ENCODE assay signal across 9 mouse cellular contexts in genomic region chr11:96003100-96003900, GRCm38 (mm10). TPM values are rescaled to one million over a fixed set of nuclear protein-coding genes. Genes with fewer than 3 reads are reported as not detected.
DNase-seq lines count a peak whose midpoint lies in the region; ATAC-seq and TF ChIP-seq lines count a peak whose summit lies in the region.
"Had no signal": no experiment of that assay in that cellular context is flagged by ENCODE, and none has a peak within 500 bp of the region (broad histone marks: within the 10 kb centered on the region; RNA-seq: fewer than 3 reads in every experiment).

No protein-coding gene starts in this region.

- DNase-seq in kidney, postnatal 36 days, result no peak
- no peak for DNase-seq in limb, embryonic 14.5 days (ENCODE audit: low spot score)
- peak; percentile 71 for DNase-seq in retina, postnatal 1 day
- no peak for DNase-seq in B cell, adult 2 months
- DNase-seq in adrenal gland, adult (ENCODE audit: inconsistent age in 2 of 2, low spot score in 1 of 2), result no peak
- DNase-seq in layer of hippocampus, adult 9-11 months, result no peak
- DNase-seq: cerebellum, postnatal 36 days had no signal

- no peak for ATAC-seq in kidney, embryonic 16.5 days (ENCODE audit: low FRiP score, low TSS enrichment)
- ATAC-seq in forebrain, embryonic 12.5 days (ENCODE audit: low FRiP score), result no peak
- no peak for ATAC-seq in limb, embryonic 14.5 days (ENCODE audit: low FRiP score, low read depth)

- H3K9ac ChIP-seq in kidney, embryonic 16.5 days (replicated peaks; ENCODE audit: low read length), result peak overlapping the region; percentile 65
- H3K9ac ChIP-seq in forebrain, embryonic 12.5 days, result peak overlapping the region; percentile 94
- peak overlapping the region; percentile 95 for H3K9ac ChIP-seq in limb, embryonic 14.5 days (ENCODE audit: low read depth, low read length, severe bottlenecking)

- H3K4me2 ChIP-seq in kidney, embryonic 16.5 days (replicated peaks; ENCODE audit: low read depth, low read length), result peak overlapping the region; percentile 98
- H3K4me2 ChIP-seq in forebrain, embryonic 12.5 days, result peak overlapping the region; percentile 81
- H3K4me2 ChIP-seq in limb, embryonic 14.5 days (replicated peaks; ENCODE audit: low read depth, low read length, severe bottlenecking), result peak overlapping the region; percentile 86

- peak overlapping the region; percentile 90 for H3K4me3 ChIP-seq in kidney, embryonic 16.5 days (ENCODE audit: low read length)
- peak overlapping the region; percentile 96 for H3K4me3 ChIP-seq in forebrain, embryonic 12.5 days (replicated peaks)
- peak overlapping the region; percentile 89 for H3K4me3 ChIP-seq in limb, embryonic 14.5 days (replicated peaks; ENCODE audit: low read length)

- WGBS in kidney, embryonic 16.5 days, result 1% methylated on average over 12 of the region's 12 CpGs
- 1% methylated on average over 12 of the region's 12 CpGs for WGBS in forebrain, embryonic 12.5 days
- WGBS in limb, embryonic 14.5 days, result 3% methylated on average over 12 of the region's 12 CpGs

- H3K27me3 ChIP-seq in kidney, embryonic 16.5 days (ENCODE audit: insufficient read depth, low read length), result no peaks in the 10 kb centered on the region
- no peaks in the 10 kb centered on the region for H3K27me3 ChIP-seq in forebrain, embryonic 12.5 days
- no peaks in the 10 kb centered on the region for H3K27me3 ChIP-seq in limb, embryonic 14.5 days (ENCODE audit: control insufficient read depth, insufficient read depth, low read length)

- TF ChIP-seq POLR2A in limb, embryonic 14.5 days (IDR thresholded peaks at IDR 0.05; ENCODE audit: borderline replicate concordance, extremely low read depth, insufficient read depth, insufficient read length), result no peak

- H3K27ac ChIP-seq in kidney, embryonic 16.5 days (ENCODE audit: low read length), result peak overlapping the region; percentile 43; the same call in 1 of the 2 replicates
- H3K27ac ChIP-seq in forebrain, embryonic 12.5 days, result peak overlapping the region; percentile 76
- no peak overlapping the region for H3K27ac ChIP-seq in limb, embryonic 14.5 days (replicated peaks; ENCODE audit: low read depth, low read length)

- 0 out of 2 replicates have a peak, but pooled peaks cover 2% of the 10 kb centered on the region for H3K36me3 ChIP-seq in kidney, embryonic 16.5 days (ENCODE audit: insufficient read depth, low read length)
- H3K36me3 ChIP-seq in forebrain, embryonic 12.5 days (replicated peaks), result no peaks in the 10 kb centered on the region
- H3K36me3 ChIP-seq in limb, embryonic 14.5 days (ENCODE audit: control insufficient read depth, insufficient read depth, low read length), result peaks cover 7% of the 10 kb centered on the region; the same call in 1 of the 2 replicates

- H3K4me1 ChIP-seq in kidney, embryonic 16.5 days (ENCODE audit: insufficient read depth, low read length), result peaks cover 51% of the 10 kb centered on the region
- peaks cover 30% of the 10 kb centered on the region for H3K4me1 ChIP-seq in forebrain, embryonic 12.5 days
- H3K4me1 ChIP-seq in limb, embryonic 14.5 days (ENCODE audit: control insufficient read depth, insufficient read depth, low read length), result peaks cover 34% of the 10 kb centered on the region

- H3K9me3 ChIP-seq in kidney, embryonic 16.5 days (ENCODE audit: low read length), result no peaks in the 10 kb centered on the region
- H3K9me3 ChIP-seq in forebrain, embryonic 12.5 days, result no peaks in the 10 kb centered on the region
- H3K9me3 ChIP-seq in limb, embryonic 14.5 days (ENCODE audit: control insufficient read depth, low read length), result no peaks in the 10 kb centered on the region

RNA-seq across cellular contexts. Expression of gene Igf2bp1, which starts 2.4 kb away (rescaled TPM):
- 57.2 and 62.5 TPM in 2 replicates for polyA plus RNA-seq in kidney, embryonic 16.5 days (2015; fragmentation: Nextera tagmentation; extraction: Ambion mirVana)
- 97.9 and 103 TPM in 2 replicates for polyA plus RNA-seq in forebrain, embryonic 12.5 days (2016; fragmentation: Nextera tagmentation; extraction: Ambion mirVana)
- polyA plus RNA-seq in limb, embryonic 14.5 days (2012; rRNA removed), result 22.4 and 22.8 TPM in 2 replicates
- polyA plus RNA-seq in limb, embryonic 14.5 days (2014; fragmentation: Nextera tagmentation; extraction: Ambion mirVana), result 26.7 and 35.7 TPM in 2 replicates

RNA-seq across cellular contexts. Expression of gene Gip, which starts 21.0 kb away (rescaled TPM):
- polyA plus RNA-seq in kidney, embryonic 16.5 days (2015; fragmentation: Nextera tagmentation; extraction: Ambion mirVana), result not detected in 2 replicates
- polyA plus RNA-seq in forebrain, embryonic 12.5 days (2016; fragmentation: Nextera tagmentation; extraction: Ambion mirVana), result not detected in 2 replicates
- 0.18 TPM in 1 of 2 replicates, not detected in the other for polyA plus RNA-seq in limb, embryonic 14.5 days (2012; rRNA removed)
- polyA plus RNA-seq in limb, embryonic 14.5 days (2014; fragmentation: Nextera tagmentation; extraction: Ambion mirVana), result not detected in 2 replicates

RNA-seq across cellular contexts. Expression of gene Snf8, which starts 31.4 kb away (rescaled TPM):
- 93.1 and 96.0 TPM in 2 replicates for polyA plus RNA-seq in kidney, embryonic 16.5 days (2015; fragmentation: Nextera tagmentation; extraction: Ambion mirVana)
- polyA plus RNA-seq in forebrain, embryonic 12.5 days (2016; fragmentation: Nextera tagmentation; extraction: Ambion mirVana), result 107 and 109 TPM in 2 replicates
- 30.5 and 41.6 TPM in 2 replicates for polyA plus RNA-seq in limb, embryonic 14.5 days (2012; rRNA removed)
- polyA plus RNA-seq in limb, embryonic 14.5 days (2014; fragmentation: Nextera tagmentation; extraction: Ambion mirVana), result 39.4 and 40.0 TPM in 2 replicates
